Mouse (Mus musculus): ENCODE results near the gene Mdga1. TPM values are rescaled to one million over a fixed set of nuclear protein-coding genes. Genes with fewer than 3 reads are reported as not detected.
"Not testable (repeated sequence)": the region's sequence is repeated elsewhere in the genome, so short reads cannot be mapped to it uniquely, and the experiment has no call there.

Gene Mdga1
- polyA plus RNA-seq, 1 experiment from 2014 or later: 14.7 TPM

- peaks cover 31% of the 10 kb centered on the region for H3K4me1 ChIP-seq (replicated peaks)
- WGBS: 51% methylated on average over 6 of the region's 6 CpGs
These were observed 169.8 kb downstream of the Mdga1 start for GRCm38 (mm10) chr17:29800096-29800455.

DNA sequence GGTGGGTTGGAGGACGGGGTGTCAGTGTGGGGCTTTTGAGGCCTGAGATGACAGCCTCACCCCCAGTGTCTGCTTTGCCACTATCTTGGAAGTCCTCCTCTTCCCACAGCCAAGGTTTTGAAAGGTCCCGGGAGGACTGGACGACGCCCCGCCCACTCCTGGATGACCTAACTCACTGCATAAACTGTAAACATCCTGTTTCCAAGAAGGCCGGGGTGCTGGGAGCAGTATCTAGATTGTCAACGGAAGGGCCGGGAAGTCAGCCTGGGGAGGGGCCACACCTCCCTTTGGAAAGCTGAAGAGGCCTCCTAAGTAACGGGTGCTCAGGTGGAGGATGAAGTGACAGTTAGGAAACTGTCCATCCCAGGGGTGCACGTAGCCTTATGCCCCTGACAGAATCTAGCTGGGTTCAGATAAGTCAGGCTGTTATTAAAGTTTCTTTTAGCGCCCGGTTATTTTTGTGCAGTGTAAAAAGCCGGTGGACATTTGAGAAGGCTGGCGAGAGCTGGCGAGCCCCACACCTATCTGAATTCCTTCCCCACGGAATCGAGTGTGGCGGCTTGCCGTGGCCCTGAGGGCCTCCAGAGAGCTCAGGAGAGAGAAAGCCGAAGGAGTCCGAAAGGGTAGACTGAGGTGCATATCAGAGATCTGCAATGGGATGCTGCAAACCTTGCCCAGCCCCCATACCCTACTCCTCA is 170.3 kb downstream of the Mdga1 start:
- no peak overlapping the region for H3K4me3 ChIP-seq (replicated peaks)
- H3K36me3 ChIP-seq: no peaks in the 10 kb centered on the region
- WGBS: 78% methylated on average over 21 of the region's 21 CpGs
- no peak overlapping the region for H3K9ac ChIP-seq (replicated peaks)
- no peak for ATAC-seq
- H3K4me1 ChIP-seq (replicated peaks): peaks cover 36% of the 10 kb centered on the region
- H3K27ac ChIP-seq: no peak overlapping the region
- H3K27me3 ChIP-seq: no peaks in the 10 kb centered on the region
- no peak overlapping the region for H3K4me2 ChIP-seq (replicated peaks)
- H3K9me3 ChIP-seq: 0 out of 2 replicates have a peak, but pooled peaks cover under 1% of the 10 kb centered on the region

More at GRCm38 (mm10) chr17:29800096-29800455, 169.8 kb downstream of the Mdga1 start:
- no peak for ATAC-seq
- Histone ChIP-seq H3K27ac (no peak overlapping the region), H3K27me3 (no peaks in the 10 kb centered on the region), H3K36me3 (no peaks in the 10 kb centered on the region), H3K9me3 (peaks cover 3% of the 10 kb centered on the region; the same call in 1 of the 2 replicates), H3K4me2 (replicated peaks) (no peak overlapping the region), H3K9ac (replicated peaks) (no peak overlapping the region), H3K4me3 (replicated peaks) (no peak overlapping the region)

DNA sequence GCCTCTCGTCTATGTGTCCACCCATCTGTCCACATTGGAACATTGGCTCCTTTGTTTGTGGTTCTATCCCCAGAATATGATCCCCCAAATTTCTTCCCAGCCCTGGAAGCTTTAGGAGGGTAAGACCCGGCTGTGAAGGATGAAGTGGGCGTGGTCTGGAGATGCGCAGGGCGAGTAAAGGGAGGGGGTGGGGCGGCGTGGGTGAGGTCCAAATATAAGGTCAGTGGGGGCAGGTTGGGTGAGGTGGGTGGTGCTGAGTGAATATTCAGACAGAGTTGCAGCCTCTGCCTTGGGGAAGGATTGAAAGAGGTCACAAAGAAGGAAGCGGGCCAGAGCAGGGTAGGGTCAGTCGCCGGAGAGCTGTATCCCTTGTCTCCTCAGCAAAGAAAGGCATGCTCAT is 171.7 kb downstream of the Mdga1 start:
- Histone ChIP-seq H3K4me3 (replicated peaks) (no peak overlapping the region), H3K27ac (0 out of 2 replicates have a peak overlapping the region, but pooled peaks have one; percentile 37), H3K9ac (replicated peaks) (no peak overlapping the region), H3K36me3 (no peaks in the 10 kb centered on the region), H3K4me2 (replicated peaks) (no peak overlapping the region), H3K27me3 (no peaks in the 10 kb centered on the region), H3K4me1 (replicated peaks) (peaks cover 49% of the 10 kb centered on the region), H3K9me3 (no peaks in the 10 kb centered on the region)
- WGBS: 47% methylated on average over 10 of the region's 10 CpGs
- ATAC-seq: no peak

DNA sequence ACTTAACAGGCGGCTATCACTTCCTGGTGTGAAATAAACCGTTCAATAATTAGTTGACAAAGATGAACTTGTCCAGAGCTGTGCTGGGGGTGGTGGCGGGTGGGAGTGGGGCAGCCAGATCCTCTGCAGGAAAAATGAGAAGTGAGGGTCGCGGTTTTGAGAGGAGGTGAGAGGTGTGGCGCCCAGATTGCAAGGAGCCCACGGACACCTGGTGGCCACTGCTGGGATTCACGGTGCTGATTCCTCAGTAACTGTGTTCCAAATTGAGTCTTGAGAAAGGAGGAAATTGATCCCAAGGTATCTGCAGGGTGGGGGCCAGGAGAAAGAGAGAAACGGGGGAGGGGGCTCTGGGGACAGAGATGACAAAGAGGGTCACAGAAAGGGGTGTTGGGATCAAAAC is 173.1 kb downstream of the Mdga1 start:
- WGBS: 66% methylated on average over 9 of the region's 9 CpGs
- Histone ChIP-seq H3K4me1 (replicated peaks) (peaks cover 49% of the 10 kb centered on the region), H3K4me3 (replicated peaks) (no peak overlapping the region), H3K27me3 (no peaks in the 10 kb centered on the region), H3K9ac (replicated peaks) (no peak overlapping the region), H3K4me2 (replicated peaks) (no peak overlapping the region), H3K36me3 (no peaks in the 10 kb centered on the region), H3K9me3 (no peaks in the 10 kb centered on the region), H3K27ac (peak overlapping the region; percentile 93)
- no peak for ATAC-seq

DNA sequence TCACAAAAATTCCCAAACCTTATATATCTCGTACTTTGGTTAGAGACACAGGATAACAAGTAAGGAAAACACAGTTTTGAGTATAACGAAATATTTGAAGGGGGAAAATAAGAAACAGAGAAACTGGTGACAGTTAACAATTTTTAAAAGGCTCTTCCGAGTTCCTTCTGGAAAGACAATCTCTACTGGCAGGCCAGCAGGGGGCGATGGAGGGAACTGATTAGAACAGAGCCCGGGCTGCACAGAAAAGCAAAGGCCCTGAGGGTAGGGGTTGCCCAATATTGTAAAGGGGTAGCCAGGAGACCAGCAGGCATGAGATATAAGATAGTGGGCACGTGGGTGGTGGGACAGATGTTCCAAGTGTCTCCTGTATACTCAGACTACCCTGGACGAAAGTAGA is 173.8 kb downstream of the Mdga1 start:
- H3K27me3 ChIP-seq: no peaks in the 10 kb centered on the region
- WGBS: 12% methylated on average over 7 of the region's 7 CpGs
- H3K4me1 ChIP-seq (replicated peaks): peaks cover 49% of the 10 kb centered on the region
- H3K9ac ChIP-seq (replicated peaks): no peak overlapping the region
- H3K4me2 ChIP-seq (replicated peaks): no peak overlapping the region
- H3K36me3 ChIP-seq: no peaks in the 10 kb centered on the region
- peak overlapping the region; percentile 93 for H3K27ac ChIP-seq
- peak; percentile 34 for ATAC-seq
- no peaks in the 10 kb centered on the region for H3K9me3 ChIP-seq
- no peak overlapping the region for H3K4me3 ChIP-seq (replicated peaks)

GRCm38 (mm10) chr17:29795050-29795770 is 174.7 kb downstream of the Mdga1 start:
- Histone ChIP-seq H3K9me3 (no peaks in the 10 kb centered on the region), H3K27me3 (no peaks in the 10 kb centered on the region), H3K4me3 (replicated peaks) (peak overlapping the region; percentile 27), H3K9ac (replicated peaks) (peak overlapping the region; percentile 58), H3K4me1 (replicated peaks) (peaks cover 49% of the 10 kb centered on the region), H3K36me3 (no peaks in the 10 kb centered on the region), H3K4me2 (replicated peaks) (peak overlapping the region; percentile 57), H3K27ac (peak overlapping the region; percentile 93)
- under 1% methylated on average over 23 of the region's 23 CpGs for WGBS
- peak; percentile 82 for ATAC-seq

DNA sequence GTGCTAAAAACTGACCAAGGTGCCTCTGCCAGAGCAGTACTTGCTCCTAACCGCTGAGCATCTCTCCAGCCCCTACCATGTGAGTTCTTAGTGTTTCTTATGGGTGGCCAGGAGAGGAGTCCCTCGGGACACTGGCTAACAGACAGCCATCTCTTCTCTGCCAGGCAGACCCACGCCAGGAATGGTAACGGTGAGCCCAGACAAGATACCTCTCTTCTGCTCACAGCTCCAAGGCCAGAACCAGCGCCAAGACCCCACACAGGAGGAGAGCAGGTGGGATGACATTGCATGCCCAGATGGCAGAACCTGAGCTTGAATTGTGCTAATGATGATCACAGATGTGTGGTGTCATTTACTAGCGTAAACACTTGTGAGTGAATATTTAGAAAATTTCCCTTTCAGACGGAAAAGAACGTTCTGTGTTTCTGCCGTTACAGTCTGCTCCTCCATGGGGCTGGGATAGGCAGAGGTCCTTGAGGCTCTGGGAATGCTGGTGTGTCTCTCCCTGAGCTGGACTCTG is 178.3 kb downstream of the Mdga1 start:
- Histone ChIP-seq H3K27me3 (no peaks in the 10 kb centered on the region), H3K4me3 (replicated peaks) (no peak overlapping the region), H3K9me3 (0 out of 2 replicates have a peak, but pooled peaks cover 4% of the 10 kb centered on the region), H3K4me1 (replicated peaks) (peaks cover 32% of the 10 kb centered on the region), H3K36me3 (no peaks in the 10 kb centered on the region), H3K4me2 (replicated peaks) (no peak overlapping the region), H3K9ac (replicated peaks) (no peak overlapping the region), H3K27ac (no peak overlapping the region)
- 88% methylated on average over 9 of the region's 9 CpGs for WGBS
- no peak for ATAC-seq

GRCm38 (mm10) chr17:29790231-29790740 is 179.6 kb downstream of the Mdga1 start:
- H3K4me2 ChIP-seq (replicated peaks): no peak overlapping the region
- H3K4me1 ChIP-seq (replicated peaks): peaks cover 20% of the 10 kb centered on the region
- H3K27me3 ChIP-seq: no peaks in the 10 kb centered on the region
- no peak overlapping the region for H3K4me3 ChIP-seq (replicated peaks)
- no peak overlapping the region for H3K9ac ChIP-seq (replicated peaks)
- H3K9me3 ChIP-seq: 0 out of 2 replicates have a peak, but pooled peaks cover 4% of the 10 kb centered on the region
- no peaks in the 10 kb centered on the region for H3K36me3 ChIP-seq
- WGBS: 87% methylated on average over 12 of the region's 12 CpGs
- no peak overlapping the region for H3K27ac ChIP-seq
- ATAC-seq: no peak

DNA sequence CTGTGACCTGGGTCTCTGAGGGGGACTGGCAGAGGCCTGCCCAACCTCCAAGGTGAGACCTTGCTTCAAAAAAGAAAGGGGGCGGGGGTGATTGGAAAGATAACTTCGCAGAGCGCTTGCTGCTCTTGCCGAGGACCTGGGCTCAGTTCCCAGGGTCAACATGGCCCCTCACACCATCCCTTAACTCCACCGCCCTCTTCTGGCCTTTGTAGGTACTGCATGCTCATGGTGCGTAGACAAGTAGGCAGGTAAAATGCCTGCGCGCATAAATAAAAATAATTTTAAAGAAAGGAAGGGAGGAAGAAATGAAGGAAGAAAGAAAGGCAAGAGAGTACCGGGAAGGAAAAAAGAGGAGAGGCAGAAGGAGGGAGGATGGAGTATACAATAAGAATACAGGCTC is 180.2 kb downstream of the Mdga1 start:
- Histone ChIP-seq H3K4me1 (replicated peaks) (peaks cover 15% of the 10 kb centered on the region), H3K27ac (no peak overlapping the region), H3K27me3 (no peaks in the 10 kb centered on the region), H3K36me3 (no peaks in the 10 kb centered on the region), H3K4me2 (replicated peaks) (no peak overlapping the region), H3K9me3 (0 out of 2 replicates have a peak, but pooled peaks cover 4% of the 10 kb centered on the region), H3K9ac (replicated peaks) (no peak overlapping the region), H3K4me3 (replicated peaks) (no peak overlapping the region)
- WGBS: 66% methylated on average over 9 of the region's 9 CpGs
- no peak for ATAC-seq

GRCm38 (mm10) chr17:29788573-29788972 is 181.3 kb downstream of the Mdga1 start:
- Histone ChIP-seq H3K9ac (replicated peaks) (no peak overlapping the region), H3K27me3 (no peaks in the 10 kb centered on the region), H3K4me3 (replicated peaks) (no peak overlapping the region), H3K9me3 (0 out of 2 replicates have a peak, but pooled peaks cover 4% of the 10 kb centered on the region), H3K4me1 (replicated peaks) (peaks cover 4% of the 10 kb centered on the region), H3K4me2 (replicated peaks) (no peak overlapping the region), H3K27ac (no peak overlapping the region), H3K36me3 (no peaks in the 10 kb centered on the region)
- ATAC-seq: no peak
- 88% methylated on average over 10 of the region's 10 CpGs for WGBS

GRCm38 (mm10) chr17:29784820-29785219 is 185.1 kb downstream of the Mdga1 start:
- Histone ChIP-seq H3K27ac (no peak overlapping the region), H3K36me3 (no peaks in the 10 kb centered on the region), H3K27me3 (no peaks in the 10 kb centered on the region), H3K9me3 (0 out of 2 replicates have a peak, but pooled peaks cover 4% of the 10 kb centered on the region), H3K4me3 (replicated peaks) (no peak overlapping the region), H3K9ac (replicated peaks) (no peak overlapping the region), H3K4me1 (replicated peaks) (no peaks in the 10 kb centered on the region), H3K4me2 (replicated peaks) (no peak overlapping the region)
- WGBS: 82% methylated on average over 9 of the region's 9 CpGs
- ATAC-seq: no peak

DNA sequence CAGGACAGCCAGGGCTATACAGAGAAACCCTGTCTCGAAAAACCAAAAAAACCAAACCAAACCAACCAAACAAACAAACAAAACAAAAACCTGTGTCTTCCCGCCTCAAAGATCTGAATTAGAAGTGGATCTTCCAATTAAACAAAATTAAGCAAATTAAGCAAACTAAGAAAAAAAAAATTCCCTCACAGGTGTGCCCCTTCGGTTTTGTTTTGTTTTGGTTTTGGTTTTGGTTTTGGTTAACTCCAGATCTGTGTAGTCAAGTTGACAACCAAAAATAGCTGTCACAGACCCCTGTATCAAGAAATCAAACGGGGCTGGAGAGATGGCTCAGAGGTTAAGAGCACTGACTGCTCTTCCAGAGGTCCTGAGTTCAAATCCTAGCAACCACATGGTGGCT is 188.4 kb downstream of the Mdga1 start:
- not testable (repeated sequence) for H3K4me2 ChIP-seq (replicated peaks); ATAC-seq; H3K9ac ChIP-seq (replicated peaks); H3K4me3 ChIP-seq (replicated peaks); H3K9me3 ChIP-seq; H3K27ac ChIP-seq; H3K36me3 ChIP-seq; H3K4me1 ChIP-seq (replicated peaks); H3K27me3 ChIP-seq
- 95% methylated on average over 4 of the region's 4 CpGs for WGBS

Data from midbrain, embryonic 13.5 days (tissue).